Mouse (Mus musculus) kidney, adult 2 months (tissue): ENCODE results near the gene Zscan26.

Experiments used
- CTCF ChIP-seq: fragments of 200-500 bp; conservative IDR thresholded peaks from 2 replicates; pipeline ENCODE4 v1.5.1; 2011; ENCODE audit warnings: low read depth, mild to moderate bottlenecking, control low read depth, low read length, moderate library complexity, mixed read lengths; ENCODE audit not compliant: insufficient read depth, insufficient read length
- POLR2A ChIP-seq: fragments of 200-500 bp; IDR thresholded peaks from one replicate; pipeline ENCODE4 v1.6.1; 2011; ENCODE audit warnings: low read depth, low read length, control low read depth

DNA sequence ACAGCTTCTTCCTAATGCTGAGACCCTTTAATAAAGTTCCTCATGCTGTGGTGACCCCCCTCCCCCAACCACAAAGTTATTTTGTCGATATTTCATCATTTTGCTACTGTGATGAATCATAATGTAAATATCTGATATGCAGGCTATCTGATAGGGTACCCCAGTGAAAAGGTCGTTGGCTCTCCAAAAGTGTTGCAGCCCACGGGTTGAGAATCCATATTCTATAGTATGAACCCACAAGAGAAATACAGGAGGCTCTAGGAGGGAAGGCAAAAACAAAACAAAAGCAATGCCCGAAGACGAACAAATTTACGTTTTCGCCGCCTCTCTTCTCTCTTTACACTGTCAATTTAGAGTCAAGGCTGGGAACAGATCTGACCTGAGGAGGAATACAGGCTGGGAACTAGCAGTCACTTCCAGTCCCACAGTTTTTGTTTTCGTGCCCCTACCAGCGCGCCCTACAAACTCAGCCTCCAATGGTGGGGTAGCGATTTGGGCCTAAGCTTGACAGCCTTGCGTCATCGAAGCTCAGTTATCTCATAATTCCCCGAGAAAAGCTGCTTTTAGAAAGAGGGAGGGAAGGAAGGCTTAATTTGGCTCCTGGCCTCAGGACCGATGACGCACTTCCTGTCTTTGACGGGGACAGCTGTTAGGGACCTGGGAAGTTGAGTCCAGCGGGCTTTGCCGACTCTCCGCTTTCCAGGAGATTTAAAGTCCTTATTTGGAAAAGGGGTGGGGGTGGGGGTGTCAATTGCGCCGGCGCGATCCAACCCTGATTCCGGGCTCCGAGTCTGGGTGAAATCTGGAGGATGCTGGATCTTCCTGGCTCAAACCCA, 45.3 kb downstream of the Zscan26 start:
- no peak for TF ChIP-seq CTCF
- TF ChIP-seq POLR2A = no peak
